Mouse (Mus musculus): ENCODE results near the gene Surf1. TPM values are rescaled to one million over a fixed set of nuclear protein-coding genes. Genes with fewer than 3 reads are reported as not detected.

Surf1 gene
- polyA plus RNA-seq, 1 experiment from 2014 or later, result 74.2 TPM

DNA sequence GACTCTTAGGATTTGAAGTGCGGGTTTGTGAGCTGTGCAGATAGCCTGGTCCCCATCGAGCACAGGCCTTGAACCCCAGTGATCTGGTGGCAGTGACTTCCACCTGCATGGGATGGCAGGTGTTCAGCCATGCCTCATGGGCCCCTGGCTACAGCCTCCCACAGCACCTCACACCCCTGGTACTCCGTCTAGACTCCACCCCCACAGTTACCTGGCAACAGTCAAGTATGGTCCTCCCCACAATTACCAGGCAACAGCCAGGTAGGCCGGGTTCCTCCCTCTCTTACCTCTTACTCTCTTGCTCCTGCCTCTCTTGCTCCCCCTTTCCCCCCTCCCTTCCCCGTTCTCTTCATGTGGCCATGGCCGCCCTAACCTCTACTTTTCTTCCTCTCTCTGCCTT, 45.7 kb downstream of the Surf1 start:
- H3K36me3 ChIP-seq (ENCODE audit: control insufficient read depth, insufficient read depth, low read length), result no peaks in the 10 kb centered on the region
- no peaks in the 10 kb centered on the region for H3K9me3 ChIP-seq (replicated peaks; ENCODE audit: control insufficient read depth, low read length)
- ATAC-seq (no peak), DNase-seq (ENCODE audit: low spot score) (no peak)
- H3K4me1 ChIP-seq (ENCODE audit: control insufficient read depth, insufficient read depth, low read length), result no peaks in the 10 kb centered on the region
- WGBS, result 75% methylated on average over 6 of the region's 6 CpGs
- H3K27ac ChIP-seq (ENCODE audit: low read depth, low read length), result no peak overlapping the region
- H3K4me3 ChIP-seq (ENCODE audit: low read depth, low read length), result no peak overlapping the region
- no peak overlapping the region for H3K9ac ChIP-seq (ENCODE audit: low read length)
- H3K4me2 ChIP-seq (ENCODE audit: low read length), result no peak overlapping the region
- H3K27me3 ChIP-seq (replicated peaks; ENCODE audit: control insufficient read depth, insufficient read depth, low read length), result no peaks in the 10 kb centered on the region

DNA sequence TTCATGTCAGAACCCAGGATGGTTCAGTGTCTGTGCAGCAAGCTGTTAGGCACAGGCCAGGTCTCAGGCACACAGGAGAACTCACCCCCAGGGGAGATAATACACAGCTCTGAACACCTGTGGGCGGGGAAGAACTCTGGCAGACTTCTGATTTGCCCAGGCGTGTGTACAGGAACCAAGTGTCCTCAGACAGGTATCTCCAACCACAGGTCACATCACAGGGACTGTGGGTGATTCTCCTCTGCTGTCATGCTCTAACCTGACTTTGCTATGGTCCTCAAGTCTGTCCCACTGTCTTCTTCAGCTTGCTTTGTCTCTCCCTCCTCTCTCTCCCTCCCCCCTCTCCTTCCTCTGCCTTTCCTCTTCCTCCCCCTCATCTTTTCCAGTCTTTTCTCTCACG, 51.5 kb downstream of the Surf1 start, which contains the start of gene Abo:
Gene Abo, minus strand, starts transcription at position 101 of the 400 bp plus-strand sequence.
- Histone ChIP-seq H3K27ac (ENCODE audit: low read depth, low read length) (no peak within 1 kb of the TSS), H3K36me3 (ENCODE audit: control insufficient read depth, insufficient read depth, low read length) (no peaks in the 10 kb centered on the region), H3K4me1 (ENCODE audit: control insufficient read depth, insufficient read depth, low read length) (no peaks in the 10 kb centered on the region), H3K9ac (ENCODE audit: low read length) (no peak within 1 kb of the TSS), H3K4me2 (ENCODE audit: low read length) (no peak within 1 kb of the TSS), H3K27me3 (replicated peaks; ENCODE audit: control insufficient read depth, insufficient read depth, low read length) (no peaks in the 10 kb centered on the region), H3K9me3 (replicated peaks; ENCODE audit: control insufficient read depth, low read length) (no peaks in the 10 kb centered on the region), H3K4me3 (ENCODE audit: low read depth, low read length) (no peak within 1 kb of the TSS)
- ATAC-seq (no peak), DNase-seq (ENCODE audit: low spot score) (no peak)
- WGBS, result 69% methylated on average over 3 of the region's 3 CpGs

Other genes starting within 250 kb of the Surf1 start
- not detected in 2 replicates for gene Lcn4, start 245.2 kb downstream of the Surf1 start, polyA plus RNA-seq (2014; fragmentation: Nextera tagmentation; extraction: Ambion mirVana)
- gene Abo, start 51.6 kb downstream of the Surf1 start, polyA plus RNA-seq (2014; fragmentation: Nextera tagmentation; extraction: Ambion mirVana), result not detected in 2 replicates
- 15.4 and 17.2 TPM in 2 replicates for gene Surf6, start 13.7 kb downstream of the Surf1 start, polyA plus RNA-seq (2014; fragmentation: Nextera tagmentation; extraction: Ambion mirVana)
- 159 and 161 TPM in 2 replicates for gene Med22, start 5.9 kb downstream of the Surf1 start, polyA plus RNA-seq (2014; fragmentation: Nextera tagmentation; extraction: Ambion mirVana)
- 626 and 738 TPM in 2 replicates for gene Rpl7a, start 5.8 kb downstream of the Surf1 start, polyA plus RNA-seq (2014; fragmentation: Nextera tagmentation; extraction: Ambion mirVana)
- 53.3 and 54.0 TPM in 2 replicates for gene Surf2, start 163 bp downstream of the Surf1 start, polyA plus RNA-seq (2014; fragmentation: Nextera tagmentation; extraction: Ambion mirVana)
- 97.3 and 103 TPM in 2 replicates for gene Surf4, start 17.4 kb upstream of the Surf1 start, polyA plus RNA-seq (2014; fragmentation: Nextera tagmentation; extraction: Ambion mirVana)
- 0.52 TPM in 1 of 2 replicates, not detected in the other for gene Stkld1, start 17.5 kb upstream of the Surf1 start, polyA plus RNA-seq (2014; fragmentation: Nextera tagmentation; extraction: Ambion mirVana)
- 36.7 and 40.7 TPM in 2 replicates for gene Rexo4, start 47.9 kb upstream of the Surf1 start, polyA plus RNA-seq (2014; fragmentation: Nextera tagmentation; extraction: Ambion mirVana)
- gene Adamts13, start 56.9 kb upstream of the Surf1 start, polyA plus RNA-seq (2014; fragmentation: Nextera tagmentation; extraction: Ambion mirVana), result 0.53 TPM in 1 of 2 replicates, not detected in the other
- gene Cacfd1, start 93.4 kb upstream of the Surf1 start, polyA plus RNA-seq (2014; fragmentation: Nextera tagmentation; extraction: Ambion mirVana), result 58.7 and 64.8 TPM in 2 replicates
- gene Slc2a6, start 111.5 kb upstream of the Surf1 start, polyA plus RNA-seq (2014; fragmentation: Nextera tagmentation; extraction: Ambion mirVana), result 3.4 TPM in 2 replicates
- not detected in 2 replicates for gene Mymk, start 155.6 kb upstream of the Surf1 start, polyA plus RNA-seq (2014; fragmentation: Nextera tagmentation; extraction: Ambion mirVana)
- gene Adamtsl2, start 162.8 kb upstream of the Surf1 start, polyA plus RNA-seq (2014; fragmentation: Nextera tagmentation; extraction: Ambion mirVana), result 10.4 TPM in 2 replicates
- gene Fam163b, start 226.0 kb upstream of the Surf1 start, polyA plus RNA-seq (2014; fragmentation: Nextera tagmentation; extraction: Ambion mirVana), result 2.4 and 3.2 TPM in 2 replicates
- gene Dbh, start 248.7 kb upstream of the Surf1 start, polyA plus RNA-seq (2014; fragmentation: Nextera tagmentation; extraction: Ambion mirVana), result not detected in 2 replicates

Data from forebrain, embryonic 14.5 days (tissue).